Mouse (Mus musculus) forebrain, embryonic 14.5 days (tissue): ENCODE results near the gene Scnn1b. TPM values are rescaled to one million over a fixed set of nuclear protein-coding genes. Genes with fewer than 3 reads are reported as not detected.

Source experiments
- ATAC-seq: fragments of 200-750 bp; cut with Nextera tagmentation; 2 replicates; pipeline ENCODE4 v1.8.0; 2017; ENCODE audit warnings: mild to moderate bottlenecking, moderate library complexity
- DNase-seq: peaks from one replicate; pipeline ENCODE4 v3.0.0-alpha.2; 2015; ENCODE audit warnings: low spot score
- H3K27ac ChIP-seq: fragments of 300-500 bp; sonication (generic); 2 replicates; pipeline ENCODE4 v1.5.1; 2014; ENCODE audit warnings: low read depth, mild to moderate bottlenecking, control low read depth, low read length, moderate library complexity
- H3K27me3 ChIP-seq: fragments of 300-500 bp; sonication (generic); replicated peaks from 2 replicates; pipeline ENCODE4 v1.6.1; 2014; ENCODE audit warnings: low read length, control low read depth, mixed read lengths; ENCODE audit not compliant: control insufficient read depth, insufficient read depth
- H3K36me3 ChIP-seq: fragments of 300-500 bp; sonication (generic); 2 replicates; pipeline ENCODE4 v1.6.1; 2014; ENCODE audit warnings: low read length, control low read depth; ENCODE audit not compliant: control insufficient read depth, insufficient read depth
- H3K4me1 ChIP-seq: fragments of 300-500 bp; sonication (generic); 2 replicates; pipeline ENCODE4 v1.6.1; 2014; ENCODE audit warnings: antibody characterized with exemption, low read length, control low read depth; ENCODE audit not compliant: control insufficient read depth, insufficient read depth
- H3K4me2 ChIP-seq: fragments of 300-500 bp; sonication (generic); 2 replicates; pipeline ENCODE4 v1.6.1; 2014; ENCODE audit warnings: mild to moderate bottlenecking, control low read depth, low read length
- H3K4me3 ChIP-seq: fragments of 300-500 bp; sonication (generic); 2 replicates; pipeline ENCODE4 v1.5.1; 2014; ENCODE audit warnings: low read depth, low read length, control low read depth
- H3K9ac ChIP-seq: fragments of 300-500 bp; sonication (generic); 2 replicates; pipeline ENCODE4 v1.6.1; 2014; ENCODE audit warnings: mild to moderate bottlenecking, low read length, control low read depth, moderate library complexity
- H3K9me3 ChIP-seq: fragments of 300-500 bp; sonication (generic); replicated peaks from 2 replicates; pipeline ENCODE4 v1.6.1; 2016; ENCODE audit warnings: low read length, control low read depth, mixed read lengths; ENCODE audit not compliant: control insufficient read depth
- WGBS: fragments of 180-500 bp; shearing (Covaris S2); extraction: QIAGEN DNeasy Blood & Tissue Kit; methylation state at CpG from one replicate; pipeline ENCODE4 v1.1.7; 2014; 5-methylcytosine and 5-hydroxymethylcytosine counted together
- polyA plus RNA-seq: library from polyadenylated mRNA; unstranded; fragments of >200 nt; fragmentation: Nextera tagmentation; extraction: Ambion mirVana; gene quantifications from 2 replicates; pipeline ENCODE4 v1.2.1, GENCODE M21; 2014

Scnn1b gene
- 0.09 and 0.20 TPM in 2 replicates for polyA plus RNA-seq

GRCm38 (mm10) chr7:121864858-121865585, at the start of gene Scnn1b:
Scnn1b (plus strand) TSS chr7:121865038.
- DNase-seq (no peak), ATAC-seq (no peak)
- Histone ChIP-seq H3K9ac (peak within 1 kb of the TSS; percentile 21; the same call in 1 of the 2 replicates), H3K27me3 (peaks cover 24% of the 10 kb centered on the region), H3K27ac (no peak within 1 kb of the TSS), H3K4me3 (peak within 1 kb of the TSS; percentile 25), H3K9me3 (no peaks in the 10 kb centered on the region), H3K36me3 (no peaks in the 10 kb centered on the region), H3K4me1 (no peaks in the 10 kb centered on the region), H3K4me2 (peak within 1 kb of the TSS; percentile 57)
- 1% methylated on average over 39 of the region's 42 CpGs for WGBS

GRCm38 (mm10) chr7:121821632-121822031, 43.2 kb upstream of the Scnn1b start:
- Histone ChIP-seq H3K4me3 (no peak overlapping the region), H3K4me2 (no peak overlapping the region), H3K9ac (no peak overlapping the region), H3K27me3 (no peaks in the 10 kb centered on the region), H3K9me3 (no peaks in the 10 kb centered on the region), H3K36me3 (no peaks in the 10 kb centered on the region), H3K4me1 (no peaks in the 10 kb centered on the region), H3K27ac (no peak overlapping the region)
- WGBS = 92% methylated on average over 6 of the region's 6 CpGs
- DNase-seq (no peak), ATAC-seq (no peak)

GRCm38 (mm10) chr7:121828481-121828880, 36.4 kb upstream of the Scnn1b start:
- DNase-seq (no peak), ATAC-seq (no peak)
- no peak overlapping the region for H3K4me2 ChIP-seq
- no peak overlapping the region for H3K27ac ChIP-seq
- H3K4me3 ChIP-seq = no peak overlapping the region
- H3K9ac ChIP-seq = no peak overlapping the region
- H3K36me3 ChIP-seq = no peaks in the 10 kb centered on the region
- no peaks in the 10 kb centered on the region for H3K4me1 ChIP-seq
- 73% methylated on average over 1 of the region's 1 CpGs for WGBS
- no peaks in the 10 kb centered on the region for H3K27me3 ChIP-seq
- H3K9me3 ChIP-seq = no peaks in the 10 kb centered on the region

- Histone ChIP-seq H3K27me3 (no peaks in the 10 kb centered on the region), H3K9me3 (no peaks in the 10 kb centered on the region), H3K4me3 (no peak overlapping the region), H3K27ac (no peak overlapping the region), H3K36me3 (no peaks in the 10 kb centered on the region), H3K4me1 (no peaks in the 10 kb centered on the region), H3K4me2 (no peak overlapping the region), H3K9ac (no peak overlapping the region)
- ATAC-seq (no peak), DNase-seq (no peak)
- 86% methylated on average over 7 of the region's 7 CpGs for WGBS
Observed at GRCm38 (mm10) chr7:121835392-121835791, 29.4 kb upstream of the Scnn1b start.

- Histone ChIP-seq H3K9ac (no peak overlapping the region), H3K9me3 (no peaks in the 10 kb centered on the region), H3K4me2 (no peak overlapping the region), H3K27me3 (no peaks in the 10 kb centered on the region), H3K27ac (no peak overlapping the region), H3K4me3 (no peak overlapping the region), H3K4me1 (no peaks in the 10 kb centered on the region), H3K36me3 (no peaks in the 10 kb centered on the region)
- DNase-seq = no peak
- ATAC-seq = no peak
- WGBS = 96% methylated on average over 7 of the region's 7 CpGs
Observed at GRCm38 (mm10) chr7:121836827-121837226, 28.0 kb upstream of the Scnn1b start.

GRCm38 (mm10) chr7:121840810-121841209, 24.0 kb upstream of the Scnn1b start:
- Histone ChIP-seq H3K9ac (no peak overlapping the region), H3K4me3 (no peak overlapping the region), H3K27me3 (no peaks in the 10 kb centered on the region), H3K27ac (no peak overlapping the region), H3K36me3 (no peaks in the 10 kb centered on the region), H3K4me2 (no peak overlapping the region), H3K9me3 (no peaks in the 10 kb centered on the region), H3K4me1 (no peaks in the 10 kb centered on the region)
- DNase-seq (no peak), ATAC-seq (no peak)
- WGBS = 62% methylated on average over 7 of the region's 7 CpGs

- H3K4me3 ChIP-seq = no peak overlapping the region
- no peak for ATAC-seq
- 79% methylated on average over 6 of the region's 6 CpGs for WGBS
- H3K4me1 ChIP-seq = no peaks in the 10 kb centered on the region
- H3K27ac ChIP-seq = no peak overlapping the region
- no peak overlapping the region for H3K4me2 ChIP-seq
- H3K27me3 ChIP-seq = no peaks in the 10 kb centered on the region
- no peak for DNase-seq
- no peaks in the 10 kb centered on the region for H3K9me3 ChIP-seq
- no peak overlapping the region for H3K9ac ChIP-seq
- H3K36me3 ChIP-seq = no peaks in the 10 kb centered on the region
Observed at GRCm38 (mm10) chr7:121842234-121842633, 22.6 kb upstream of the Scnn1b start.

- no peak overlapping the region for H3K4me2 ChIP-seq
- H3K36me3 ChIP-seq = no peaks in the 10 kb centered on the region
- H3K9me3 ChIP-seq = no peaks in the 10 kb centered on the region
- H3K27ac ChIP-seq = no peak overlapping the region
- WGBS = 75% methylated on average over 6 of the region's 6 CpGs
- H3K27me3 ChIP-seq = no peaks in the 10 kb centered on the region
- no peak for ATAC-seq
- no peak overlapping the region for H3K4me3 ChIP-seq
- no peak for DNase-seq
- H3K4me1 ChIP-seq = no peaks in the 10 kb centered on the region
- no peak overlapping the region for H3K9ac ChIP-seq
Observed at GRCm38 (mm10) chr7:121845964-121846363, 18.9 kb upstream of the Scnn1b start.

- Histone ChIP-seq H3K4me2 (no peak overlapping the region), H3K9ac (no peak overlapping the region), H3K9me3 (no peaks in the 10 kb centered on the region), H3K27ac (no peak overlapping the region), H3K4me1 (no peaks in the 10 kb centered on the region), H3K4me3 (no peak overlapping the region), H3K36me3 (no peaks in the 10 kb centered on the region), H3K27me3 (no peaks in the 10 kb centered on the region)
- WGBS = 90% methylated on average over 8 of the region's 9 CpGs
- no peak for DNase-seq
- ATAC-seq = no peak
Observed at GRCm38 (mm10) chr7:121848537-121849168, 16.2 kb upstream of the Scnn1b start.
